Mouse (Mus musculus) MN1 (cell line): ENCODE data around the gene Grid2.

ENCODE experiments used
- DNase-seq: peaks from one replicate; pipeline ENCODE4 v3.0.0-alpha.2; 2016; ENCODE audit warnings: low spot score

The Grid2 gene

DNA sequence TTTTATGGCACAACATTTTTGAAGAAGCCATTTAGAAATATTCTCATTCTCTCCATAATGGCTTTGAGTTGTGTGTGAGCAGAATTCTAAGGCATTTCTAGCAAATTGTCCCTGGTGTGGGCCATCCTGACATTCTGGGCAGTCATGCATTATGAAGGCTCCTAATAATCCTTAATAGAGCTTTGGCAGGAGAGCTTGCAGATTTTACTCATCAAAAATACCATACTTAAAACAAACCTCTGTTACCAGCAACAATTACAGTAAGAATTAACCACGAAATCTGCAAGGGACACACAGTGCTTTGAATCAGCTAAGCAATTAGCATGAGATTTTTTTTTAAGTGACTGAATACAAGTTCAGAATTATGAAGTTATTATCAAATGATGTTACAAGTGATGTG lies 1053.0 kb downstream of the Grid2 start:
- no peak for DNase-seq

GRCm38 (mm10) chr6:64313132-64313531 lies 1057.5 kb downstream of the Grid2 start:
- no peak for DNase-seq

- no peak for DNase-seq
Observed at GRCm38 (mm10) chr6:64326936-64327335, 1071.3 kb downstream of the Grid2 start.

DNA sequence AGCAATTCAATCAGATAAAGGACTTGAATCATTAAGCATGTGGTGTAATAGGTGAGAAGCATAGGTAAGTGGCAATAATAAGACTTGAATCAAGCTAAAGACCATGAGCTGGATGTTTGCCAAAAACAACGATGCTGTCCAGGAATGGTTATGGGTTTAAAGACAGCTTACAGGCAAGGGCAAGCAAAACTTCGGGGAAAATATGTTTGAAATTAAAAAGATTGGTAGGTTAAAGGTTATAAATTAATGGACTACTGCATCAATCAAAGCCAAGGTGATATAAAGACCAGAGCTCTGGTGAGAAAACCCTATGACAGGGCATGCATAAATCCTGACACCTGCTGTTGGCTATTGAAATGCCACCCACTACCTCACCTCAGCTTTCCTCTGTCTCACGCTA lies 1072.2 kb downstream of the Grid2 start:
- DNase-seq: no peak

DNA sequence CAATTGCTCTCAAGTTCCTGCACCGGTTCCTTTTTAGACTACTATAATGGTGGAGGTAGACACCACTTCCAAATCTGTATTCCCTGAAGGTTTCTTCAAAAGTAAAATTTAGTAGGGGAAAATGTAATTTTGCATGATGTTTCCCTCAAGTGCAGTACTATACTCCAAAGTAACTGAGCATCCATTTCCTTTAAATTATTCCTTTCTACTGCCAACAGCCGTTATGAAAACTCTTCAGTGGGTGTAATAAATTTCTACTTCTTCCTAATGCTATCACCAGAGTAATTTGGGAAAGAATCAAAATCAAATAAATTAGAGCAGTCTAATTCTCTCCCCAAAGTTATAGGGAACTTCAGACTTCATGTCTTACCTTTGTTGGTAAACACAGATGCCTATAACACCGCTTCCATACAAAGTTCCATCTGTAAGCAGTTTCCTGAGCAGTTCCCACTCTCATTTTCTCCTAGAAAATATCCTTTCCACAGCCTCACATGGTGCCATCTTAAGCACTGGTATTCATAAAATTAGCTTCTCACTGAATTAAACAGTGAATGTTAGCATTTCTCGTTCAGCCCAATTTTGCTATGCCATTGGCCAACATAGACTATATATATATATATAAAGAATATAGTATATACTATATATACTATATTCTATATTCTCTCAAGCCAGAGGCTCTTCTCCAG lies 1142.9 kb downstream of the Grid2 start:
- DNase-seq: no peak

DNA sequence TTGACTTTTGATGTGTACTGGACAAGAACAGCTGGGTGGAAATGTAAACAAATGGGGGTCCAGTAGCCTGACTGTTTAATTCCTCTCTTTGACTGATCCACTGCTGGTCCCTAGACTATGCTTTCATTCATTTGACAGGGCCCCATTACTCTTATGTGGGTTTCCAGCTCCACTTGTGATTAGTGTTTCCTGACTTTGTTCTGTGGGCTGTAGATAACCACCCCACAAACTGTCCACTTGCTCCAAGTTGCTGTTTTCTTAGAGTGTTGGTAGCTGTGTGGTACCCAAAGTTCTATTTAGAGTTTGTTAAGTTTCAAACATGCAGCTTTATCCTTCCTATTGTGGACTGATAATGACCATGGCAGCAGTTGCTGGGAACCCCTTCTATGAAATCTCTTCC lies 1172.0 kb downstream of the Grid2 start:
- no peak for DNase-seq

DNA sequence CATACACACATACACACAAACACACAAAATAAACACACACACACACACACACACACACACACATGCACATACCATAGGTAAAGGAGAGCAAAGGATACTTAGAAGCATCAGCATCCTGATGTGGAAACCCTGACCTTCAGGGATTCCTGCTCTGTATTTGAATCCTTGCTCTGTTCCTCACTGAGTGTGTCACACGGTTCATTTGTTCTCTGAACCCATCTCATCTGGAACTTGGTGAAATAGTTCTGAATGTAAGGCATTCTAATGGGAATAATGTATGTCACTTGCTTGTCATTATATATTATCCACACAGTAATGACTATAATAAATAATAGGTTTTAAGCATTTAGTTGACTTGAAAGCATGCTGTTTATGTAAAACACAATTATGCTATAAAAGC lies 1173.2 kb downstream of the Grid2 start:
- no peak for DNase-seq

GRCm38 (mm10) chr6:64448127-64448526 lies 1192.5 kb downstream of the Grid2 start:
- DNase-seq: no peak

DNA sequence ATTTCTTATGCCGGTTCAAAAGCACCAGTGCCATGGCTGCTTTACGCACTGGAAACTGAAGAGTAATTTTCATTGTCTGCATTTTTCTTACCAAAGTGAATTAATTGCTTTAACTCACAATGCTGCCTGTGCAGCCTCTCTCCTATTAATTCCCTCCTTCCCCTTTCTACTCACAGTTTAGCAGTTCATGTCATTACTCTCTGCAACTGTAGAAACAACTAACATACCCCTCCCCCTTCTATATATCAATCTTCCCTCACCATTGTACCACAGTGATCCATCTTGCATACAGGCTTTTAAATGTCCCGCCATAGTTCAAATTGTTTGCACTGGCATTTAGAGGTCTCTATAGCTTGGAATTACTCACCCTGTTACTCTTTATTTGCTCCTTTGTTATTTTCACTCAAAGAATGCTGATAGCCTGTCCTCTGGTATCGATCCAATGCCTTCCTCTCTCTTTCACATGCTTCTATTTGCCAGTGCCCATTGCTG lies 1193.2 kb downstream of the Grid2 start:
- DNase-seq: no peak

DNA sequence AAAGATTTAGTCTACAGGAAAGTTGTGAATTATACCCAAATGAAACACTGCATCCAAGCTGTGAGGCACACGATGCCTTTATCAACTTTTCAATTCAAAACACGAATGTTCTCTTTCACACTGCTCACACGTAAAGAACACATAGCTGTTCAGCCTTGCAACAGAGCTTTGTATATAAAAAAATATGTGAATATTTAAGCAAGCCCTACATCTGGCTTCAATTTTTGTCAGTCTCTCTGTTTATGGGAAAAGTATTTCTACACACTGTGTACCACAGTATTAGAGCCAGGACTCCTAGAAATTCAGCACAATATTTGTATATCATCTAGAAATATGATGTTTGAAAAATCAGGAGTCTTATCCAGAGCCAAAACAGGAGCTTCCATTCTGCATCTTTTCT lies 1195.1 kb downstream of the Grid2 start:
- no peak for DNase-seq

DNA sequence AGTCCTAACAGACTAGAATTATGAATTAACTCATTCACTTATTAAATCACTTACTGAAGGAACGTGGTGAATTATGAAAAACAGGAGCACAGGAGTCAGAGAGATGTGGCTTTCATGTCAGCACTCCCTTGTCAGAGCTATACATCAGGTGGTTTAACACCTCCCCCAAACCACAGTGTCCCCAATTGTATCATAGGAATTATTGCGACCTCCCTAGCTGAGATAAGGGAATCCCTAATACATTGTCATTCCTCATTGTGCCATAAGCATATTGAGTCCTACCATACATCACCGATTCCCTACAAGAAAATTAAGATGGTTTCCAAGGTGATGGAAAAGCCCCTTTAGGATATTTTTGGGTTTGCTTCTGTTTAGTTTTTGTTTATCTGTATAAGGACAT lies 1224.2 kb downstream of the Grid2 start:
- no peak for DNase-seq

GRCm38 (mm10) chr6:64480592-64480991 lies 1224.9 kb downstream of the Grid2 start:
- DNase-seq: no peak

DNA sequence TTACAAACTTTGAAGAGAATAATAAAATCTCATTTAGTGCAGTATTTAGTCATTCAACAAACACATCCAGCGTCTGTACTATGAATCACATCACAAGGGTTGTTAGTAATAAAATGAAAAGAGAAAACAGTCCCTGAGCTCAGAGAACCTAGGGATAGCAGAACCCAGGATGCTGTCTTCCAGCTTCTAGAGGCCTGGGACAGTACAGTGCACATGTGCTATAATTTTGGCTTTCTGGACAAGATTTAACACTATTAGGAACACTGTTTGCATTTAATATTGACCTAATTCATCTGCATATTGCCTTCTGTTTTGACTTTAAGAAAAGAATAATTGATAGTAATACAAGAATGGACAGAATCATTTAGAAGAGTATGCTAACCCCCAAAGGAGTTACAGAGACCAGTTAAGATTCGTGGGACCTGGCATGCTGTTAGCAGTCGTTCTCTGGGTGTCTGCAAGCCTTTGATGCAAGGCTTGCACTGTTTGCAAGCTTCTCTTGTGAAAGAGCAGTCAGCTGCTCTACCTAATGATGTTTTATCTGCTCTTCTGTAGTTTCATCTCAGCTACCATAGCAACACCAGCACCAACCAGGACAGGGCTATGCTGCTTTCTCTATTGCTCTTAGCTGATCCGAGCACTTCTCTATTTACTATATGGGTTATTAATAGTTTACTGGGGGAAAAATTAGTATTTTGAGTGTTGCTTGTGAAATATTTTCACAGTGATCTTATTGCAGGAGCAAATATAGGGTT lies 1234.8 kb downstream of the Grid2 start:
- no peak for DNase-seq

DNA sequence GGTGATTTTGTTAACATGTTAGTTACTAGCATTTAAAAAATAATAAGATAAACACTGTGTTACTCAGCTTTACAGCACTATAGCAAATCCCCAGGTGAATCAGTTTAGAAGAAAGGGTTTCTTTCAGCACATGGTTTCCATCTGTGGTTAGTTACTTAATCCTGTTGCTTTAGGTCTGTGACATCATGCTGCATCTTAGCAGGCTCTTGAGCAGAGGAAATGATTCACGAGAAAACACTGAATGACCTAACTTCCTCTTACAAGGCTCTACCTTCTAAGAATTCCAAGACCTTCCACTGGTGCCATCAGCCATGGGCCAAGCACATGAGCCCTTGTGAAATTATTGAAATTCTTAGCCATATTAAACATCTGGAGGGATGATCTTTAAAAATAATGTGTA lies 1248.7 kb downstream of the Grid2 start:
- no peak for DNase-seq

DNA sequence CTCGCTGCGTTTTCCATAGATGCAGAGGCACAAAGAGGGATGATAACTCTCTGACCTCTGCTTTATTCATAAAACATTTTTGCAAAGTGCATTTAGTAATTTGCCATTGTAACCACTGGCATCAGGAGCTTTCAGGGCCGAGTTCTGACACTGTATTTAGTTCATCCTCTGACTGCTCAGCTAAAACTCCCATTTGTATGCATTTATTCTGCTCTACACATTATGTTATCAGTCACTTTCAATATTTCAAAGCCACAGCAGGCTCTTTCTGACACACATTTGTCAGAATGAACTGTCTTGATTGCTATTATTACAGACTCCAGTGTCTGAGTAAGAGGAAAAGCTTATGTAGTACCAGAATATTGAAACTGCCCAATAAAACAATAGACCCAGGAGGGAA lies 1286.5 kb downstream of the Grid2 start:
- no peak for DNase-seq

DNA sequence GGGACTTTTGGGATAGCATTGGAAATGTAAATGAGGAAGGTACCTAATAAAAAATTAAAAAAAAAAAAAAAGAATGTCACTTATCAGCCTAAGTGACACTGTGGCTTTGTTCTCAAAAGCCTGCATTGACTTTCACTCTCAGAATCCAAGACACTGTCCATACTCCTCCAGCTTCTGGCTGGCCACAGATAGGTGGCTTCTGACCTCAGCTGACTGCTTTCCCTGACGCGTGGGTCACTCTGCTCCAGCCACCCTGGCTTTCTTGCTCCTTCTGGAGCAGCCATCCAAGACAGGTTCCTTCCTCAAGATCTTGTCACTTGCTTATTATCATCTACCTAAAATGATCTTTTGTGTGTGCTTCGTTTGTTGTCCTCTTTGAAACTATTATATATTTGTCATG lies 1298.0 kb downstream of the Grid2 start:
- no peak for DNase-seq

DNA sequence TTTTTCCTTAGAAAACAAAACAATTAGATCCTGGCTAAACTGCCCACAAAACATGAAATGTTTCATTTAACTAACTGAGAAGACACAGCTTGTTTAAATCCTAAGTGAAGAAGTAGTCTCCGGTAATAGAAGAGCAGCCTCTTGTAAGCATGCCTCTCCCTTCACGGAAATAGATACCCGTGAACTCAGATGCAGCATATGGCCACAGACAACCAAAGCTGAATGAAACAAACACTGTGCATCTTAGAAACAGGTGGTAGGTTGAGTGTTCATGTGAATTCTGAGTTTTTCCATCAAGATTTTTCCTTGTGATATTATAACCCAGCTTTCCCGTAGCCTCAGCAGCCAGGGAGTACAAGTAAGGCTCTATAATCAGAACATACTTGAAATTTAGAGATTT lies 1299.5 kb downstream of the Grid2 start:
- DNase-seq: no peak

DNA sequence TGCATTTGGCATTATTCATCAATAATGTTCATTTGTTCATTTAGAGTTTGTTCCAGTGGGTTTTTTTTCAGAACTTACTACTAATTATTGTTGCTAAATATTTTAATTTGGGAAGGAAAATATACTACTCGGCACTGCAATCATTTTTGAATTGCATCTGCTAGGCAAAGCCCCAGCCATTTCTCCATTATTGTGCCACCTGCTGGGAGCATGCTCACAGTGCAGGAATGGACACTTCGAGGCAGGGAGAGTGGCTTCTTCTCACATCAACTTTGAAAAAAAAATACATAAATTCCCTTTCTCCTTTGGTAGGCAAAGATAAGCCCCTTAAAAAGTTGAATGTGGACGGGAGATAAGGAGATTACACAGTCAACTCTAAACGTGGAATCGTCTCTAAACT lies 1312.9 kb downstream of the Grid2 start:
- DNase-seq: no peak

DNA sequence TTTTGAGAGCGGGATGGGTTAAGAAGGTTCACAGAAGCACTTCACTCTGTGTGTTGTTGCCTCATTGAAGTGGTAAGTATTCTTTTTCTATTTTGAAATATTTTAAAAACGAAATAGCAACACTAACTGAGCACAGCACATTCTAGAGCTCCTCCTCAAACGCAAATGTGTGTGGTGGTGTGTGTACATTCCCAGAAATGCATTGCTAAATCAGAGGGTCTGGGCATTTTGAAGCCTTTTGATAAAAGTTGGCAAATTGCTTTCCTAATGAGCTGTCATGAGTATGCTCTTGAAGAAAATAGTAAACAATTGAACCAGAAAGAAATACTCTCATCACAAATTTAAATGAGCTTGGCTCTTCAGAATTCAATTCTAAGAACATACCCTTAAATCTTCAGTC lies 1325.7 kb downstream of the Grid2 start:
- no peak for DNase-seq

DNA sequence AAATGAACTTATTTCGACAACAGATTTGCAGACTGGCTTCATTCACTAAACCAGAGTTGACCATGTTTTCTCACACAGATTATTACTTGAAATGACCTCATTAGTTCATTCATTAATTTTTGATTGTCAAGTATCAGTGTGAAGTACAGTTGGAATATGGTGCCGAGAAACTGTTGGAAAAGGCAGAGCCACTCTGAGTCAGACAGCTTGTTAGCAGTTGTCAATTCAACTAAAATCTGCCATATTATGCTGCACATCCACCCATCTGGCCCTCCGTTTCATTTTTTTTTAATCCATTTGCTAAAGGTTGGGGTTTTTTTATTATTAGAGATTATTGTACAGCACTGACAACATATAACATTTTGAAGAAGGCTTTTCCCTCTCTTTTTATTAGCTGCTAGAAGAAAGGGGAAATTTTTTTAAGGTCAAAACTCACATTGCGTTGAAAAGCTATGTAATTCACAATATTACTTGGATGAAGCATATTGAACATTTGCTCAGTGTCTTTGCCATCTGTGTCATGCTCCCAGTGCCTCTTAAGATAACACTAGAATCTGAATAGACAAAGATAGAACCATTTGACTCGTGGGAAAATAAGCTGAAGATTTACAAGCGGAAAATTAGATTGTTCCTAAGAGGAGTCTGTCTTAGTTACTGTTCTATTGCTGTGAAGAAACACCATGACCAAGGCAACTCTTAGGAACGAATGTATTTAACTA lies 1333.0 kb downstream of the Grid2 start:
- no peak for DNase-seq

DNA sequence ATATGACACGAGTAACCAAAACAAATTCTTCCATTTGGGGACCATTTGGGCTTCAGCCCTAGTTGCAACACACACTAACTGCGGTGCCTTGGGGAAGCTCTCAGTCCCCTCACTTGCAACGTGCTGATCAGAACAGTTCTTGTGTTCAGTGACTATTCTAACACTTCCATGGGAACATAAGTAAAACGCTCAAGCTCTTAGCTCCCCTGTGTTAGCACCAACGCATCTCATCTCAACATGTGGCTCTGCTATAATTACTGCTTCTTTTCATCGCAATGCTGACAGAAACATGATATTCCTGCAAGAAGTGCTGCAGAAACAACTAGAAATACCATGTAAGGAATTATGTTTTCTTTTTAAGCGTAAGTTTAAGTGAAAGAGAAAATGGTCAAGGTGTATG lies 1340.6 kb downstream of the Grid2 start:
- no peak for DNase-seq

DNA sequence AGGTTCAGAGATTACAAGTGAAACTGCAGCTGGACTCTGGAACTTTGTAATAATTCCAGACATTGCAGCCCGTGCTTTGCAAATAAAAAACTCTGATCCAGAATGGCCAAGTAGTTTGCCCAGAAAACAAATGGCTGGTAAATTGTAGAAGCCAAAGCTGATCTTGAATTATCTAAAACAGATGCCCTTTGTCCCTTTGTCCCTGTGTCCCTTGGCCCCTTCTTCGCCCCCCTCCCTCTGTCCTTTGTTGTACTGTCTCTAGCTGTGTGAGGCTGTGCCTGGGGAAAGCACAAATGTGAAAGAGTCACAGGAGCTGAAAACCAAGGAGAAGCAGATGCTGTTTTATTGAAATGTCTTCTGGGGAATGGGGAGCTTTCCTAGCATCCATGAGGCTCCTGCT lies 1341.2 kb downstream of the Grid2 start:
- no peak for DNase-seq

GRCm38 (mm10) chr6:64598144-64598561 lies 1342.5 kb downstream of the Grid2 start:
- no peak for DNase-seq
